Mouse (Mus musculus) lung, postnatal 0 days (tissue): ENCODE data around the gene Rasgrf1.
A peak's percentile ranks its signal among the peaks of the same experiment; 100 is the strongest.

Source experiments
- CTCF ChIP-seq: IDR thresholded peaks from 2 replicates; pipeline ENCODE4 v1.5.1; 2016; ENCODE audit warnings: antibody characterized with exemption, mild to moderate bottlenecking
- EP300 ChIP-seq: IDR thresholded peaks from 2 replicates; pipeline ENCODE4 v1.6.1; 2016; ENCODE audit warnings: antibody characterized with exemption, mild to moderate bottlenecking, control low read depth

DNA sequence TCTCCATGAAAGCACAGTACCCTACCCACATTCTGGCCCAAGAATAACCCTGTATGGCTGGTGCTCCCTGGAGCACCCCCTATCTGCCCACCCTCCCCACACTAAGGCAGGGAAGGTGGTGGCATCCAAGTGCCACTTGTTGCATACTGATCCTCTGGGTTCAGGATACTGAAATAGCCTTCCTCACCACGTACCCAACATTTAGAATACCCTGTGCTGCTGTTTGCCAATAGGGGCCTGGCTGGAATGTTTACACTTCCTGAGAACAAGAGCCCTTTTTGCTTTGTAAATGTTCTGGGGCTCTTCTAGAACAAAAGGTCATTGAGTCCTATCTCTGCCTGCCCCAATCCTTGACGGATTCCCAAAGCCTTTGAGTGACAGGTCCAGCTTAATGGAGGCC is 97.4 kb downstream of the Rasgrf1 start:
- TF ChIP-seq CTCF, result no peak
- peak; percentile 99 for TF ChIP-seq EP300
